Comparison of ENCODE assay signal across 9 mouse cellular contexts in the genomic region with DNA sequence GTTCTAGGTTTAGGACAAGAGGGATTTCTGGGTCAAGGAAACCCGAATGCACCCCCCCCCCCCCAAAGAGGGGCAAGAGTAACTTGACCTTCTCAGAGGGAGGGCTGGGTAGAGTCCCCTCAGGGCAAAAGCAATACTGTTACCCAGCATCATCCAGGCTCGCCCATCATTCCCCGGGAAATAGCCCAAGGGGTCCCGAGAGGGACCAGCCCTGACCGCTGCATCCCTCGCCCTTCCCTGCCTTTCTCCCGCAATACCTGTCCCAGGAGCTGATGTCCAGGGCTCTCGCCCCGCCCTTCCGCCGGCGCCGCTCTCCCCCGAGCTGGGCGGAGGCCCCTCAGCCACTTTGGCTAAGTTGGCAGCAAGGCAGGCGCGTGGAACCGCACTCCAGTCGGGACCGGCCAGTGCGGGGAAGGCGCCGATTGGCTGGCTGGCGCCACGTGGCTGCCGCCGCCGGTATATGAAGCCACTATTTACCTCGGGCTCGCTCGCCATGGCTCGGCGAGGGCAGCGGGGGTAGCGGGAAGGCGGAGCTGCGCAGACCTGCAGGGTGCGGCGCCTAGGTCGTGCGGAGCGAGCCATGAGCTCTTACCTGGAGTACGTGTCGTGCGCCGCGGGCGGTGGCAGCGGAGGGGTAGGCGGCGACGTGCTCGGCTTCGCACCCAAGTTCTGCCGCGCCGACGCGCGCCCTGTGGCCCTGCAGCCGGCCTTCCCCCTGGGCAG. TPM values are rescaled to one million over a fixed set of nuclear protein-coding genes. Genes with fewer than 3 reads are reported as not detected.
DNase-seq lines count a peak whose midpoint lies in the region; ATAC-seq lines count a peak whose summit lies in the region.
"Had no signal": no experiment of that assay in that cellular context is flagged by ENCODE, and none has a peak within 500 bp of the region (broad histone marks: within the 10 kb centered on the region; RNA-seq: fewer than 3 reads in every experiment).

A gene (plus strand): TSS at position 459 of the 723 bp plus-strand sequence.

- H3K4me2 ChIP-seq in forebrain, embryonic 15.5 days (replicated peaks) = peak within 1 kb of the TSS; percentile 73

- intact Hi-C loops in gastrocnemius, postnatal 14 days (cut with DNase I; ENCODE audit: low total_unique reads) = no loop called here

- peak; percentile 73 for ATAC-seq in forebrain, embryonic 15.5 days (replicated peaks)

- H3K9me3 ChIP-seq in forebrain, embryonic 15.5 days = no peaks in the 10 kb centered on the region

- H3K36me3 ChIP-seq in forebrain, embryonic 15.5 days = no peaks in the 10 kb centered on the region

- H3K4me1 ChIP-seq in forebrain, embryonic 15.5 days = peaks cover 15% of the 10 kb centered on the region

- peak; percentile 36 for DNase-seq in gastrocnemius, postnatal 10 days
- DNase-seq in gastrocnemius, postnatal 14 days = no peak
- peak; percentile 83 for DNase-seq in ZHBTc4 (ENCODE audit: low read depth, low spot score)
- peak; percentile 68 for DNase-seq in kidney, adult 18-20 months
- DNase-seq in mesoderm, embryonic 11.5 days (ENCODE audit: low read depth, low spot score) = peak; percentile 75
- peak; percentile 34 for DNase-seq in urinary bladder, postnatal 25 days (ENCODE audit: low spot score)
- no peak for DNase-seq in right cerebral cortex, postnatal 10 days (ENCODE audit: low spot score in 2 of 2)

- H3K4me3 ChIP-seq in forebrain, embryonic 15.5 days = peak within 1 kb of the TSS; percentile 50

- H3K9ac ChIP-seq in forebrain, embryonic 15.5 days (replicated peaks) = no peak within 1 kb of the TSS

- H3K27ac ChIP-seq in forebrain, embryonic 15.5 days (replicated peaks) = no peak within 1 kb of the TSS

- peaks cover 91% of the 10 kb centered on the region for H3K27me3 ChIP-seq in forebrain, embryonic 15.5 days

- under 1% methylated on average over 61 of the region's 61 CpGs for WGBS in forebrain, embryonic 15.5 days

RNA-seq across cellular contexts. Expression of the gene that starts here (rescaled TPM):
- not detected for total RNA-seq in gastrocnemius, postnatal 10 days (2021)
- total RNA-seq in gastrocnemius, postnatal 14 days (2021) = not detected
- not detected in 2 replicates for polyA plus RNA-seq in forebrain, embryonic 15.5 days (2015; fragmentation: Nextera tagmentation; extraction: Ambion mirVana)
- total RNA-seq: gastrocnemius, adult 8-10 months had no signal

Comparison
In these comparisons a context has a peak if more than half of its experiments do, and no peak if none do; other contexts are left out.
1. Peak in DNase-seq in gastrocnemius, postnatal 10 days; RNA of the gene not detected or under 1 TPM.
2. Peak in ATAC-seq, H3K4me3 ChIP-seq and H3K4me2 ChIP-seq in forebrain, embryonic 15.5 days; RNA of the gene not detected or under 1 TPM.
3. DNase-seq: peak in ZHBTc4 (single experiment), kidney, adult 18-20 months (single experiment), mesoderm, embryonic 11.5 days (single experiment) and urinary bladder, postnatal 25 days (single experiment); none in gastrocnemius, postnatal 14 days (single experiment) and right cerebral cortex, postnatal 10 days (0 of 2).